Mouse (Mus musculus) lung, postnatal 4 days (tissue): ENCODE data around the gene Olfr679.
"Not testable (repeated sequence)": the region's sequence is repeated elsewhere in the genome, so short reads cannot be mapped to it uniquely, and the experiment has no call there.

ENCODE experiments used
- DNase-seq, 2 experiments: peaks; one replicate each; pipeline ENCODE4 v3.0.0; 2021

Gene Olfr679

GRCm38 (mm10) chr7:105080905-105081304 lies at the start of gene Olfr679:
TSS of gene Olfr679 (plus strand) at chr7:105081205.
- DNase-seq = no peak

GRCm38 (mm10) chr7:105032398-105032797 lies 48.6 kb upstream of the Olfr679 start, which contains the start of gene Olfr676:
TSS of gene Olfr676 (plus strand) at chr7:105032698.
- DNase-seq = no peak

- not testable (repeated sequence) for DNase-seq
These were observed 47.2 kb upstream of the Olfr679 start for GRCm38 (mm10) chr7:105033836-105034235.

- no peak for DNase-seq
These were observed 22.1 kb upstream of the Olfr679 start for GRCm38 (mm10) chr7:105058951-105059350.

GRCm38 (mm10) chr7:105064175-105064574 lies 16.8 kb upstream of the Olfr679 start, which contains the start of gene Olfr678:
TSS of gene Olfr678 (plus strand) at chr7:105064475.
- no peak for DNase-seq

- DNase-seq = not testable (repeated sequence)
These were observed 11.7 kb downstream of the Olfr679 start, which contains the start of gene Olfr680-ps1 for GRCm38 (mm10) chr7:105092717-105093116. TSS of gene Olfr680-ps1 (minus strand) at chr7:105092817.

- DNase-seq = no peak
These were observed 35.5 kb downstream of the Olfr679 start, which contains the start of gene Olfr681 for GRCm38 (mm10) chr7:105116536-105116935. TSS of gene Olfr681 (plus strand) at chr7:105116836.
